Mouse (Mus musculus): Measurements from ENCODE around the gene Ptpn18. TPM values are rescaled to one million over a fixed set of nuclear protein-coding genes. Genes with fewer than 3 reads are reported as not detected.

The Ptpn18 gene
- total RNA-seq, 1 experiment, result 4.0 TPM

GRCm38 (mm10) chr1:34502991-34503390, 43.4 kb downstream of the Ptpn18 start:
- TF ChIP-seq CHD2 (IDR thresholded peaks at IDR 0.05; ENCODE audit: low read depth, low read length), result no peak
- TF ChIP-seq HCFC1 (IDR thresholded peaks at IDR 0.05; ENCODE audit: borderline replicate concordance, insufficient read depth, low read length), result no peak
- no peak for TF ChIP-seq ZNF384 (IDR thresholded peaks at IDR 0.05; ENCODE audit: low read depth, low read length)
- no peak for TF ChIP-seq MAFK (IDR thresholded peaks at IDR 0.05; ENCODE audit: insufficient read depth, low read depth, low read length)
- in situ Hi-C loops (cut with MboI; ENCODE audit: low sequenced_read_pairs in 2 of 2, unreplicated experiment in 2 of 2), result no loop called here
- no peak for DNase-seq (ENCODE audit: low read depth, low spot score)

DNA sequence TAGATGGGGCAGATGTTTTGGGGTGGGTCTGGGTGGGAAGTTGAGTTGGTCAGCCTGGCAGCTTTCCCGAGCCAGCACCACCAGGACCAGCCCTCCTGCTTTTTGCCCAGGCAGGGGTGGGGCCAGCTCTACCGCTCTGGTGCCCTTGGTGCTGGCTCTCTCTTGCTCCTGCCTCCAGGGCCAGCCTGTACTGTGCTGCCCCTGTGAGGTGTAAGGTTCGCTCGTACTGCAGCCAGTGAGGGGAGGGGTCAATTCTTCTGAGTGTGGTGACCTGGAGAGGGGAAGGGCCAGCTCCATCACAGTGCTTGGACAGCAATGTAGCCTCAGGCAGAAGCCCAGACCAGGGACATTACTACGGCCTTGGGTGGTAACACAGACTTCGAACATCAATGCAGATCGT, 45.7 kb downstream of the Ptpn18 start:
- no peak overlapping the region for H3K9ac ChIP-seq (ENCODE audit: insufficient read depth, low read depth, low read length, poor library complexity, severe bottlenecking)
- no peaks in the 10 kb centered on the region; a peak in 1 of 4 replicates for H3K4me1 ChIP-seq (ENCODE audit: control insufficient read depth in 2 of 2, insufficient read depth in 2 of 2, low read length in 2 of 2, poor library complexity in 1 of 2)
- no peaks in the 10 kb centered on the region for H3K9me3 ChIP-seq (ENCODE audit: control insufficient read depth, insufficient read depth, low read depth, low read length)
- no peaks in the 10 kb centered on the region for H3K36me3 ChIP-seq (ENCODE audit: control insufficient read depth, insufficient read depth, low read length, poor library complexity, severe bottlenecking)
- TF ChIP-seq HCFC1 (IDR thresholded peaks at IDR 0.05; ENCODE audit: borderline replicate concordance, insufficient read depth, low read length) (no peak), MAFK (IDR thresholded peaks at IDR 0.05; ENCODE audit: insufficient read depth, low read depth, low read length) (no peak), CHD2 (IDR thresholded peaks at IDR 0.05; ENCODE audit: low read depth, low read length) (no peak), ZNF384 (IDR thresholded peaks at IDR 0.05; ENCODE audit: low read depth, low read length) (no peak), ZC3H11A (IDR thresholded peaks at IDR 0.05; ENCODE audit: borderline replicate concordance, low read depth, low read length) (no peak)
- in situ Hi-C loops (cut with MboI; ENCODE audit: low sequenced_read_pairs in 2 of 2, unreplicated experiment in 2 of 2), result no loop called here
- no peak for DNase-seq (ENCODE audit: low read depth, low spot score)
- no peak overlapping the region for H3K27ac ChIP-seq (ENCODE audit: insufficient read depth, low read depth, low read length, poor library complexity, severe bottlenecking)
- no peak overlapping the region for H3K4me3 ChIP-seq (ENCODE audit: insufficient read depth in 1 of 2, low read depth in 1 of 2, low read length in 2 of 2, poor library complexity in 1 of 2, severe bottlenecking in 1 of 2)

More at GRCm38 (mm10) chr1:34502991-34503390, 43.4 kb downstream of the Ptpn18 start:
- H3K4me1 ChIP-seq (ENCODE audit: control insufficient read depth in 2 of 2, insufficient read depth in 2 of 2, low read length in 2 of 2, poor library complexity in 1 of 2), result peaks cover 0 to 7% of the 10 kb centered on the region in 2 experiments; a peak in 1 of 4 replicates
- H3K9me3 ChIP-seq (ENCODE audit: control insufficient read depth, insufficient read depth, low read depth, low read length), result no peaks in the 10 kb centered on the region
- H3K27ac ChIP-seq (ENCODE audit: insufficient read depth, low read depth, low read length, poor library complexity, severe bottlenecking), result no peak overlapping the region
- H3K36me3 ChIP-seq (ENCODE audit: control insufficient read depth, insufficient read depth, low read length, poor library complexity, severe bottlenecking), result no peaks in the 10 kb centered on the region
- H3K4me3 ChIP-seq (ENCODE audit: insufficient read depth in 1 of 2, low read depth in 1 of 2, low read length in 2 of 2, poor library complexity in 1 of 2, severe bottlenecking in 1 of 2), result no peak overlapping the region
- H3K9ac ChIP-seq (ENCODE audit: insufficient read depth, low read depth, low read length, poor library complexity, severe bottlenecking), result no peak overlapping the region

DNA sequence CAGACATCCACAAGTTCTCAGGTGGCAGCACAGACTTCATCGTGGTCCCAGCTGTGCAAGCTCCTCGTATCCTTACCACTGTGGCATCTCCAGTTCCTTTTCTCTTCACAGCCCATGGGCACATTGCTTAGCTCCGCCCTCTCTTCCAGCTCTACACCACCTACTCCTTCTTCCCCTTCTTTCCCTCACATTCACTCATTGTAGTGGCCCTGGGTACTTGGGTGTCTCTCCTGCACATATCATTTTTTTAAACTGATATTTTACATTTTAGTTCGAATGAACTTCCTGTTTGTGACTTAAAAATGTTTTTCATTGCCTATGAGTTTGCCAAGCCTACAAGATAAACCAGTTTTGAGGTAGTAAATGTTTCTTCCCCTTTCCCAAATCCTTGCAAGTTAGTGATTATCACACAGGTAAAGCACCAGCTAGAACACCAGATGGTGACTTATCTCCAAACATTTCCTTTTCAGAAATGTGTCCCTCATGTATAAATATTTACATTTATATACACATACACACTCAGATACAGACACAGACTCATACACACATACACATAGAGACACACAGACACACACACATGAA, 46.5 kb downstream of the Ptpn18 start:
- TF ChIP-seq HCFC1 (IDR thresholded peaks at IDR 0.05; ENCODE audit: borderline replicate concordance, insufficient read depth, low read length) (no peak), ZC3H11A (IDR thresholded peaks at IDR 0.05; ENCODE audit: borderline replicate concordance, low read depth, low read length) (no peak), CHD2 (IDR thresholded peaks at IDR 0.05; ENCODE audit: low read depth, low read length) (no peak), ZNF384 (IDR thresholded peaks at IDR 0.05; ENCODE audit: low read depth, low read length) (no peak), MAFK (IDR thresholded peaks at IDR 0.05; ENCODE audit: insufficient read depth, low read depth, low read length) (no peak)
- H3K27ac ChIP-seq (ENCODE audit: insufficient read depth, low read depth, low read length, poor library complexity, severe bottlenecking), result no peak overlapping the region
- in situ Hi-C loops (cut with MboI; ENCODE audit: low sequenced_read_pairs in 2 of 2, unreplicated experiment in 2 of 2), result no loop called here
- H3K9me3 ChIP-seq (ENCODE audit: control insufficient read depth, insufficient read depth, low read depth, low read length), result no peaks in the 10 kb centered on the region
- no peaks in the 10 kb centered on the region; a peak in 1 of 4 replicates for H3K4me1 ChIP-seq (ENCODE audit: control insufficient read depth in 2 of 2, insufficient read depth in 2 of 2, low read length in 2 of 2, poor library complexity in 1 of 2)
- no peaks in the 10 kb centered on the region for H3K36me3 ChIP-seq (ENCODE audit: control insufficient read depth, insufficient read depth, low read length, poor library complexity, severe bottlenecking)
- DNase-seq (ENCODE audit: low read depth, low spot score), result no peak
- H3K9ac ChIP-seq (ENCODE audit: insufficient read depth, low read depth, low read length, poor library complexity, severe bottlenecking), result no peak overlapping the region
- H3K4me3 ChIP-seq (ENCODE audit: insufficient read depth in 1 of 2, low read depth in 1 of 2, low read length in 2 of 2, poor library complexity in 1 of 2, severe bottlenecking in 1 of 2), result no peak overlapping the region

DNA sequence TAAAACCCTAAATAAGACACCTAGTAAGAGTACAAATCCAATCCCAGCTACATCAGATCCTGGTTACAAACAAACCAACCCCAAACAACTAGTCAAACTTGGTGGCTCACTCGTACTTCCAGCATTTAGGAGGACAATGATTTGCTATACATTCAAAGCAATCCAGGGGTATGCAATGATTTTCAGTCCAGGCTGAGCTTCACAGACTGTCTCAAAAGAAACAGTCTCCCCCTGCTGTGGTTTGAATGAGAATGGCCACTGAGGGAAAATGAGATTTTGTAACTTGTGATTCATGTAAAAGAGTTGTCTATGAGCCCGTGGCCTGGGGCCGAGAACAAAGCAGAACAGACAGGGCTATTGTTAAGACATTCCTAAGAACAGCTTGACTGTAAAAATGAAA, 48.4 kb downstream of the Ptpn18 start:
- Histone ChIP-seq H3K27ac (ENCODE audit: insufficient read depth, low read depth, low read length, poor library complexity, severe bottlenecking) (no peak overlapping the region), H3K9ac (ENCODE audit: insufficient read depth, low read depth, low read length, poor library complexity, severe bottlenecking) (no peak overlapping the region), H3K36me3 (ENCODE audit: control insufficient read depth, insufficient read depth, low read length, poor library complexity, severe bottlenecking) (no peaks in the 10 kb centered on the region), H3K9me3 (ENCODE audit: control insufficient read depth, insufficient read depth, low read depth, low read length) (no peaks in the 10 kb centered on the region), H3K4me3 (ENCODE audit: insufficient read depth in 1 of 2, low read depth in 1 of 2, low read length in 2 of 2, poor library complexity in 1 of 2, severe bottlenecking in 1 of 2) (no peak overlapping the region), H3K4me1 (ENCODE audit: control insufficient read depth in 2 of 2, insufficient read depth in 2 of 2, low read length in 2 of 2, poor library complexity in 1 of 2) (no peaks in the 10 kb centered on the region; a peak in 1 of 4 replicates)
- no peak for DNase-seq (ENCODE audit: low read depth, low spot score)
- in situ Hi-C loops (cut with MboI; ENCODE audit: low sequenced_read_pairs in 2 of 2, unreplicated experiment in 2 of 2), result no loop called here
- no peak for TF ChIP-seq MAFK (IDR thresholded peaks at IDR 0.05; ENCODE audit: insufficient read depth, low read depth, low read length)

- no peaks in the 10 kb centered on the region for H3K36me3 ChIP-seq (ENCODE audit: control insufficient read depth, insufficient read depth, low read length, poor library complexity, severe bottlenecking)
- DNase-seq (ENCODE audit: low read depth, low spot score), result no peak
- no peak overlapping the region; the same call in 1 of the 2 replicates for H3K9ac ChIP-seq (ENCODE audit: insufficient read depth, low read depth, low read length, poor library complexity, severe bottlenecking)
- no peaks in the 10 kb centered on the region for H3K9me3 ChIP-seq (ENCODE audit: control insufficient read depth, insufficient read depth, low read depth, low read length)
- TF ChIP-seq HCFC1 (IDR thresholded peaks at IDR 0.05; ENCODE audit: borderline replicate concordance, insufficient read depth, low read length), result no peak
- TF ChIP-seq ZC3H11A (IDR thresholded peaks at IDR 0.05; ENCODE audit: borderline replicate concordance, low read depth, low read length), result no peak
- no peak for TF ChIP-seq MAFK (IDR thresholded peaks at IDR 0.05; ENCODE audit: insufficient read depth, low read depth, low read length)
- TF ChIP-seq CHD2 (IDR thresholded peaks at IDR 0.05; ENCODE audit: low read depth, low read length), result no peak
- no peak for TF ChIP-seq ZNF384 (IDR thresholded peaks at IDR 0.05; ENCODE audit: low read depth, low read length)
- no peaks in the 10 kb centered on the region; a peak in 1 of 4 replicates for H3K4me1 ChIP-seq (ENCODE audit: control insufficient read depth in 2 of 2, insufficient read depth in 2 of 2, low read length in 2 of 2, poor library complexity in 1 of 2)
- peak overlapping the region; percentile 21 to 43; a peak in 2 of 4 replicates for H3K4me3 ChIP-seq (ENCODE audit: insufficient read depth in 1 of 2, low read depth in 1 of 2, low read length in 2 of 2, poor library complexity in 1 of 2, severe bottlenecking in 1 of 2)
- H3K27ac ChIP-seq (ENCODE audit: insufficient read depth, low read depth, low read length, poor library complexity, severe bottlenecking), result no peak overlapping the region
- in situ Hi-C loops (cut with MboI; ENCODE audit: low sequenced_read_pairs in 2 of 2, unreplicated experiment in 2 of 2), result no loop called here
Measured at GRCm38 (mm10) chr1:34510575-34510981, 51.0 kb downstream of the Ptpn18 start.

Measured in ES-E14 (cell line).